Mouse (Mus musculus) lung, adult 10 weeks (tissue): ENCODE measurements around the gene Rab42. TPM values are rescaled to one million over a fixed set of nuclear protein-coding genes. Genes with fewer than 3 reads are reported as not detected.

ENCODE experiments used
- polyA plus RNA-seq: library from polyadenylated mRNA; stranded (reverse); fragments of 350-450 nt; fragmentation: Illumina TruSeq; extraction: RNeasy Lipid Tissue Mini Kit (QIAGEN cat#74804); gene quantifications from one replicate; pipeline ENCODE4 v1.2.3, GENCODE M21; 2014; ENCODE audit warnings: low read depth, low replicate concordance; ENCODE audit not compliant: insufficient read depth

Gene Rab42
- 0.48 TPM for polyA plus RNA-seq

DNA sequence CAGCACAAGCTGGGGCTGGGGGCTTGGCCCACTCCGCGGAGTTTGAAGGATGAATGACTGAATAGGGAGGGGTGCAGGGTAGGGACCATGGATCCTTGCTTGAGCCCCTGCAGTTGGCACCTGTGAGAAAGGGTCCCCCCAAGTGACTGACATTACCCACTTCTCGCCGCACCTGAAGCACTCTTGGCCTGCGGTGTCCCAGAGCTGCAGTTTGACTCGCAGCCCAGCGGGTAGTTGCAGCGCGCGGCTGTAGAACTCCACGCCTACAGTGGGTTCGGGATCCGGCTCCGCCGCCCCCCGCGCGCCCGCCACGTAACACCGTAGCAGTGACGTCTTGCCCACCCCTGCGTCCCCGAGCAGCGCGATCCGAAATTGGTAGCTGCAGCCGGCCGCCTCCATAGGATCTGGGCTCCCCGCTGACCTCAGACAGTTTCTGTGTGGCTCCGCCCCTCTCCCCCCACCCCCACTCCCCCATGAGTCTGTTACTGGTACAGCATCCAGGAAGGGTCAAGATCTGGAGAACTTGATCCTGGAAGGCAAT lies at the start of gene Rab42:
Gene Rab42, minus strand, starts transcription at position 447 of the 541 bp plus-strand sequence.

GRCm38 (mm10) chr4:132329115-132329834 lies 26.1 kb upstream of the Rab42 start, which contains the start of gene Trnau1ap:
Gene Trnau1ap, minus strand, starts transcription at chr4:132329538.

GRCm38 (mm10) chr4:132274156-132274862 lies 28.9 kb downstream of the Rab42 start, which contains the start of gene Taf12:
Gene Taf12, plus strand, starts transcription at chr4:132274375.

DNA sequence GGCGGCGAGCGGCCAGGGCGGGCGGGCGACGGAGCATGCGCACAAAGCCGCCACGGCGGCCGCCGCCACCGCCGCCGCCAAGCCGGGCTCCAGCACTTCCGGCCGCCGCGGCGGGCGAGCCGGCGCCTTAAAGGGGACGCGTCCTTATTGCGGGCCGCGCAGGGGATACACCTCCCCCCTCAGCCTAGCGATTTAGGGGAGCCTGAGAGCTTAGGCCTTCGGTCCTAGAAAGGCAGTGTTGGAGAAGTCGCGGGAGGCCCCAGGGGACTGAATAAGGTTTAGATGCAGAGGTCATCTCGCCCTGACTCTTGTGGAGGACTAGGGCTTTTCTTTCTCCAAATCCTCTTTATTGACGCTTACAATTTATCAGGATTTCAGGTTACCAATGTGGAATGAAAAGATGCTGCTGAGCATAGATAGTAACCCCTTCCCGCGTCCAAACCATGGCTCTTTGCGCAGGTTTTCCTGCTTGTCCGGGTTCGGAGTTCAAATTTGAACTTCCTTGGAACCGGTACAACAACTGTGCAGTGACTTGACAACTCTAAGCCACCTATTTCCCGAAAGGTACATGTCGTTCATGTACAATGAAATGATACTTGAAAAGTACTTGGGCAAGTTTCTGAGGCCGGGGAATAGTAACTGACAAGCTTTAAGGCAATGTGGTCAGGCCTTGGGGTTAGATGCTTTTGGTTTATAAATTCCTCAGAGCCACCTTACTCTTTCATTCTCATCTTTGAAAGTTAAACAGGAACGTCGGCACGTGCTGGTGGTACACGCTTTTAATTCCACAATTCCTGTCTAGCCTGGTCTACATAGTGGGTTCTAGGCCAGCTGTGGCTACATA lies 41.4 kb downstream of the Rab42 start, which contains the start of gene Gmeb1:
Gene Gmeb1, minus strand, starts transcription at position 89 of the 844 bp plus-strand sequence.

Other genes with a start within 250 kb of the Rab42 start
- gene Gm10300, start 228.7 kb downstream of the Rab42 start, polyA plus RNA-seq: not detected
- 28.4 TPM for gene Epb41, start 228.1 kb downstream of the Rab42 start, polyA plus RNA-seq
- gene Oprd1, start 158.9 kb downstream of the Rab42 start, polyA plus RNA-seq: not detected
- gene Ythdf2, start 91.1 kb downstream of the Rab42 start, polyA plus RNA-seq: 19.7 TPM
- gene Gmeb1, start 41.8 kb downstream of the Rab42 start, polyA plus RNA-seq: 5.7 TPM
- 24.8 TPM for gene Taf12, start 29.0 kb downstream of the Rab42 start, polyA plus RNA-seq
- gene Trnau1ap, start 26.2 kb upstream of the Rab42 start, polyA plus RNA-seq: 51.0 TPM
- 6.3 TPM for gene Rcc1, start 50.2 kb upstream of the Rab42 start, polyA plus RNA-seq
- 10.9 TPM for gene Phactr4, start 119.1 kb upstream of the Rab42 start, polyA plus RNA-seq
- gene Med18, start 160.5 kb upstream of the Rab42 start, polyA plus RNA-seq: 3.2 TPM
- 6.6 TPM for gene Sesn2, start 207.1 kb upstream of the Rab42 start, polyA plus RNA-seq
- 312 TPM for gene Atpif1, start 230.3 kb upstream of the Rab42 start, polyA plus RNA-seq
- 136 TPM for gene Dnajc8, start 232.2 kb upstream of the Rab42 start, polyA plus RNA-seq